Mouse (Mus musculus): ENCODE results near the gene Pot1a.

DNA sequence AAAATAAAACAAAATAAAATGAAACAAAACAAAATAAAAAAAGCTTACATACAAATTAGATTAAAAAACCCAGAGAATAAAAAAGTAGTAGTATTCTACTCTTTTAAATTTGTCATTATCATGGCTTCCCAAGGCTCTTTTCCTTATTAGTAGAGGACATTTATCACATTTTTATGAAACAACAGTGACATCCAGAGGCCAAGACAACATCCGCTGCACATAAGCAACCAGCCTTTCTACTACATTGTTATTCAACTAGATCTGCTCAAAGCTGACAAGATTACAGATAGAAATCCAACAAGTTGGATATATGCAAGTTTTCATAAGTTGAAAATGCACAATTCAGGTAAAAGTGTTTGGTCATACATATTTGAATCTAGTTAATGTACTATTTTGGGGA is 56.4 kb downstream of the Pot1a start:
- no peak for TF ChIP-seq KAT2A (IDR thresholded peaks at IDR 0.05; ENCODE audit: insufficient replicate concordance, low read length)
- TF ChIP-seq CTCF (conservative IDR thresholded peaks at IDR 0.05 in 1 of 2, IDR thresholded peaks at IDR 0.05 in 1 of 2; ENCODE audit: low read depth in 2 of 2, low read length in 2 of 2), result peak in 1 of 2 experiments; percentile 16; a peak in 1 of 4 replicates
- no peak for TF ChIP-seq MYC (IDR thresholded peaks at IDR 0.05; ENCODE audit: low read depth, low read length)
- no peak for TF ChIP-seq MEF2A (IDR thresholded peaks at IDR 0.05; ENCODE audit: borderline replicate concordance, low read depth, low read length)
- TF ChIP-seq TCF12 (IDR thresholded peaks at IDR 0.05; ENCODE audit: low read depth, low read length), result no peak
- TF ChIP-seq POLR2A (IDR thresholded peaks at IDR 0.05; ENCODE audit: low read depth, low read length), result no peak
- TF ChIP-seq ELF1 (IDR thresholded peaks at IDR 0.05; ENCODE audit: low read depth, low read length), result no peak
- no peak for TF ChIP-seq USF2 (conservative IDR thresholded peaks at IDR 0.05; ENCODE audit: low read depth, low read length)
- no peak for TF ChIP-seq CHD2 (IDR thresholded peaks at IDR 0.05; ENCODE audit: low read length)
